Mouse (Mus musculus) limb, embryonic 10.5 days (tissue): ENCODE measurements around the gene Il17d. TPM values are rescaled to one million over a fixed set of nuclear protein-coding genes. Genes with fewer than 3 reads are reported as not detected.
A peak's percentile ranks its signal among the peaks of the same experiment; 100 is the strongest.

Source experiments
- DNase-seq: peaks from one replicate; pipeline ENCODE4 v3.0.0-alpha.2; 2017; ENCODE audit warnings: low spot score
- H3K27ac ChIP-seq: fragments of 300-500 bp; sonication (generic); 2 replicates; pipeline ENCODE4 v1.5.1; 2016; ENCODE audit warnings: mild to moderate bottlenecking
- H3K27me3 ChIP-seq: fragments of 300-500 bp; sonication (generic); 2 replicates; pipeline ENCODE4 v1.6.1; 2016; ENCODE audit warnings: low read depth, mild to moderate bottlenecking; ENCODE audit not compliant: poor library complexity, severe bottlenecking
- H3K36me3 ChIP-seq: fragments of 300-500 bp; sonication (generic); 2 replicates; pipeline ENCODE4 v1.6.1; 2016; ENCODE audit warnings: mild to moderate bottlenecking, moderate library complexity
- H3K4me1 ChIP-seq: fragments of 300-500 bp; sonication (generic); 2 replicates; pipeline ENCODE4 v1.6.1; 2016
- H3K4me3 ChIP-seq: fragments of 300-500 bp; sonication (generic); 2 replicates; pipeline ENCODE4 v1.5.1; 2016; ENCODE audit warnings: mild to moderate bottlenecking, moderate library complexity
- H3K9me3 ChIP-seq: fragments of 300-500 bp; sonication (generic); replicated peaks from 2 replicates; pipeline ENCODE4 v1.6.1; 2016; ENCODE audit warnings: mild to moderate bottlenecking
- WGBS: fragments of 180-500 bp; shearing (Covaris S2); methylation state at CpG from one replicate; pipeline ENCODE4 v1.1.7; 2016; 5-methylcytosine and 5-hydroxymethylcytosine counted together
- polyA plus RNA-seq: library from polyadenylated mRNA; unstranded; fragments of >200 nt; fragmentation: Nextera tagmentation; extraction: Ambion mirVana; gene quantifications from 2 replicates; pipeline ENCODE4 v1.2.1, GENCODE M21; 2016

The Il17d gene
- polyA plus RNA-seq, 1 experiment from 2014 or later: 0.95 TPM

GRCm38 (mm10) chr14:57542231-57542630 lies 17.7 kb downstream of the Il17d start:
- Histone ChIP-seq H3K4me1 (peaks cover 16% of the 10 kb centered on the region), H3K36me3 (0 out of 2 replicates have a peak, but pooled peaks cover under 1% of the 10 kb centered on the region), H3K27ac (no peak overlapping the region), H3K27me3 (peaks cover 16% of the 10 kb centered on the region), H3K4me3 (peak overlapping the region; percentile 20; the same call in 1 of the 2 replicates), H3K9me3 (no peaks in the 10 kb centered on the region)
- 63% methylated on average over 34 of the region's 34 CpGs for WGBS
- DNase-seq: no peak

- no peak for DNase-seq
- H3K4me1 ChIP-seq: peaks cover 14% of the 10 kb centered on the region
- H3K27me3 ChIP-seq: 0 out of 2 replicates have a peak, but pooled peaks cover 7% of the 10 kb centered on the region
- H3K27ac ChIP-seq: no peak overlapping the region
- no peak overlapping the region for H3K4me3 ChIP-seq
- WGBS: 92% methylated on average over 13 of the region's 13 CpGs
- no peaks in the 10 kb centered on the region for H3K9me3 ChIP-seq
- H3K36me3 ChIP-seq: peaks cover 10% of the 10 kb centered on the region
Measured at GRCm38 (mm10) chr14:57543420-57544039, 19.0 kb downstream of the Il17d start.

- H3K27ac ChIP-seq: no peak overlapping the region
- H3K4me1 ChIP-seq: peaks cover 14% of the 10 kb centered on the region
- H3K9me3 ChIP-seq: no peaks in the 10 kb centered on the region
- H3K36me3 ChIP-seq: peaks cover 27% of the 10 kb centered on the region
- 88% methylated on average over 17 of the region's 17 CpGs for WGBS
- no peak overlapping the region for H3K4me3 ChIP-seq
- H3K27me3 ChIP-seq: 0 out of 2 replicates have a peak, but pooled peaks cover 7% of the 10 kb centered on the region
- no peak for DNase-seq
Measured at GRCm38 (mm10) chr14:57545526-57545925, 20.9 kb downstream of the Il17d start.

- Histone ChIP-seq H3K4me1 (peaks cover 14% of the 10 kb centered on the region), H3K27me3 (0 out of 2 replicates have a peak, but pooled peaks cover 7% of the 10 kb centered on the region), H3K27ac (0 out of 2 replicates have a peak overlapping the region, but pooled peaks have one; percentile 50), H3K36me3 (peaks cover 27% of the 10 kb centered on the region), H3K9me3 (no peaks in the 10 kb centered on the region), H3K4me3 (no peak overlapping the region)
- no peak for DNase-seq
- 90% methylated on average over 8 of the region's 8 CpGs for WGBS
Measured at GRCm38 (mm10) chr14:57546131-57546530, 21.6 kb downstream of the Il17d start.

GRCm38 (mm10) chr14:57546557-57547021 lies 22.0 kb downstream of the Il17d start:
- WGBS: 23% methylated on average over 13 of the region's 13 CpGs

DNA sequence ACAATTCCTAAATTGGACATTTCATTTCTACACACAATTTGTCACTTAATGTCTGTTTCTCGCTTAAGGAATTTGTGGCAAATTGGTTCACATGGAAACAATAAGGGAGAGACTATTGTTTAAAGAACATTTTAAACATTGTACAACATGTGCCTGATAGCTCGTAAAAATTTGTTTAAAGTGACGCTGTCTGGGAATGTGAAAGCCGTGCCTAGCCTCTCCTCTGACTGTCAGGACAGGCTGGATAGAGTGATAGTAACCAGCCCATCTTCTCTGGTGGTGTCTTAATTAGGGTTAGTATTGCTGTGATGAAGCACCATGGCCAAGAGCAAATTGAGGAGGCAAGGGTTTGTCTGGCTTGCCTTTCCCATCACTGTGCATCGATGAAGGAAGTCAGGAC lies 22.5 kb downstream of the Il17d start:
- Histone ChIP-seq H3K27ac (peak overlapping the region; percentile 50; the same call in 1 of the 2 replicates), H3K27me3 (0 out of 2 replicates have a peak, but pooled peaks cover 5% of the 10 kb centered on the region), H3K4me3 (no peak overlapping the region), H3K36me3 (peaks cover 27% of the 10 kb centered on the region), H3K4me1 (peaks cover 14% of the 10 kb centered on the region), H3K9me3 (no peaks in the 10 kb centered on the region)
- DNase-seq: no peak
- WGBS: 75% methylated on average over 5 of the region's 5 CpGs

More at GRCm38 (mm10) chr14:57546557-57547021, 22.0 kb downstream of the Il17d start:
- peak; percentile 63 for DNase-seq
- H3K27ac ChIP-seq: peak overlapping the region; percentile 50; the same call in 1 of the 2 replicates
- no peak overlapping the region for H3K4me3 ChIP-seq
- peaks cover 27% of the 10 kb centered on the region for H3K36me3 ChIP-seq
- H3K27me3 ChIP-seq: 0 out of 2 replicates have a peak, but pooled peaks cover 7% of the 10 kb centered on the region
- H3K9me3 ChIP-seq: no peaks in the 10 kb centered on the region
- peaks cover 14% of the 10 kb centered on the region for H3K4me1 ChIP-seq

DNA sequence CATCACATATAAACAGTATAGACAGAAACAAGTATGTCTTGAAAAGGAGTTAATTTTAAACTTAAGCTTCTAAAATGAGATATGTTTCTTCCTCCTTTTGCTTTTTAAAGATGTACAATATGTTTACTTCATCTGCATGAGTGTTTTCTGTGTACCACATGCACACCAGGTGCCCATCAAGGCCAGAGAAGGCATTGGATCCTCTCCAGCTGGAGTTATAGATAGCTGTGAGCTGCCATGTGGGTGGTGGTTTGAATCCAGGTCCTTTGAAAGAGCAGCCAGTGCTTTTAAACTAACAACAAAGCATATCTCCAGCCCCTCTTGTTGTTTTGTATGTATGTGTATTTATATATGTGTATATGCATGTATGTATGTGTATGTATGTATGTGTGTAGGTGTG lies 28.4 kb downstream of the Il17d start:
- Histone ChIP-seq H3K9me3 (no peaks in the 10 kb centered on the region), H3K4me3 (no peak overlapping the region), H3K27me3 (no peaks in the 10 kb centered on the region), H3K4me1 (no peaks in the 10 kb centered on the region), H3K36me3 (peaks cover 38% of the 10 kb centered on the region), H3K27ac (no peak overlapping the region)
- DNase-seq: no peak

- no peak for DNase-seq
- WGBS: 79% methylated on average over 5 of the region's 5 CpGs
Measured at GRCm38 (mm10) chr14:57554434-57554833, 29.9 kb downstream of the Il17d start.

DNA sequence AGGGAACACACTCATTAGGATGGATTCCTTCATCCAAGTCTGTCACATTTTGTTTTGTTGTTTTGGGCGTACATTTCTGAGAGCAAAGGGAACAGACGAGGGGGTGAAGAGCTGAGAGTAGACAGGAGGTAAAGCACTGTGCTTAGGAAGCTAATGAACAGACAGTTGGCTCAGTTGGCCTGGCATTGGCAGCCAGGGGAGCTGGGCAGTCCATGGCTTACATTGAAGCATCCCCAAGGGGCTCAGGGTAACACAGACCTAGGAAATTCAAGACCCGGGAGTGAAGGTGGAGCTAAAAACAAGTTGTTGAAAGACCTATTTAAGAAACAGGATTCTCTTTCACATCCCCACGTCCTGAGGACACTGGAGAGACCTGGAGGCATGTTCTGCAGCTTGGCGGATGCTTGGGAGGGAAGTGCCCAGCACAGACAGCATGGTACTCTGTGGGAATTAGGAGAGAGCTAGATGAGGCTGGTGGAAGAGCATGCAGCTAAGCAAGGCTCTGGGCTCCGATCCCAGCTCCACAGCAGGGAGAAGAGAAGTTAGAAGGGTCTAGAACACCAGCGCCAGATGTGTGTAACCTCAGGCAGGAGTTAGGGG lies 31.0 kb downstream of the Il17d start:
- Histone ChIP-seq H3K4me3 (no peak overlapping the region), H3K27me3 (no peaks in the 10 kb centered on the region), H3K36me3 (peaks cover 21% of the 10 kb centered on the region), H3K9me3 (no peaks in the 10 kb centered on the region), H3K4me1 (0 out of 2 replicates have a peak, but pooled peaks cover 2% of the 10 kb centered on the region), H3K27ac (no peak overlapping the region)
- WGBS: 87% methylated on average over 7 of the region's 7 CpGs
- no peak for DNase-seq

More at GRCm38 (mm10) chr14:57554434-57554833, 29.9 kb downstream of the Il17d start:
- Histone ChIP-seq H3K36me3 (peaks cover 26% of the 10 kb centered on the region), H3K9me3 (no peaks in the 10 kb centered on the region), H3K27ac (no peak overlapping the region), H3K27me3 (no peaks in the 10 kb centered on the region), H3K4me1 (0 out of 2 replicates have a peak, but pooled peaks cover 2% of the 10 kb centered on the region), H3K4me3 (no peak overlapping the region)

DNA sequence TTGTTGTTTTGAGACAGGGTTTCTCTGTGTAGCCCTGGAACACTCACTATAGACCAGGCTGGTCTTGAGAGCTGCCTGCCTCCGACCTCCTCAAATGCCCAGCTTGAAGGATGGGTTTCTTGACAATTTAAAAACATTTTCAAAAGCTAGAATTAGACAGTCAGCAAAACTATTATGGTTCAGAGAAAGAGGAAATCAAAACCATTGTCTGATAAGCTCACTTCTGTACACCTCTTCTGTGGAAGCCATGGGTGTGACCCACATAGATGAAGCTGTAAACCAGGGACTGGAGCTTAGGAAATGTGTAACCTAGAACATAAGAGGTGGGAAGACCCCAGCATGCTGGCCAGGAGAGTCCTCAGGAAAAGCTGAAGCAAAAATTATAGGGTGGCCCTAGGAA lies 32.3 kb downstream of the Il17d start:
- Histone ChIP-seq H3K27ac (no peak overlapping the region), H3K36me3 (peaks cover 25% of the 10 kb centered on the region), H3K9me3 (no peaks in the 10 kb centered on the region), H3K27me3 (no peaks in the 10 kb centered on the region), H3K4me1 (0 out of 2 replicates have a peak, but pooled peaks cover 2% of the 10 kb centered on the region), H3K4me3 (no peak overlapping the region)
- no peak for DNase-seq
- WGBS: 94% methylated on average over 1 of the region's 1 CpGs

DNA sequence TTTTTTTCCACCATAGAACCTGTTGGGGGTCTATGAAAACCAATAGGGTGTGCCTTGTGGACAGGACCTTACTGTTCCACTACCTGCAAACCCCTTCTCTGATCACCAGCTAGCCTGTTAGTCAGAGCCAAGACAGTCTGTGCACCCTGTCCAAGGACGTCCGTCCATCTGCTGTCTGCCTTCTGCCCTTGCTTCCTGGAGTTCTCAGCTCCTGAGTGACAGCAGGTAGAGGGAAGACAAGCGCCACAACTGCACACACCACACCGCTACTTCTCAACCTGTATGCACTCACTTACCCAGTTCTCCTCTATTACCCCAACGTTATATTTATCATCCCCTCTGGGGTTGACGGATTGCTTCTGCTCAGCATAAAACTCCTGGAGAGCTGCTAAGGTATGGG lies 41.0 kb downstream of the Il17d start:
- Histone ChIP-seq H3K4me1 (peaks cover 2% of the 10 kb centered on the region; the same call in 1 of the 2 replicates), H3K36me3 (peaks cover 20% of the 10 kb centered on the region), H3K27ac (no peak overlapping the region), H3K4me3 (no peak overlapping the region), H3K9me3 (no peaks in the 10 kb centered on the region), H3K27me3 (no peaks in the 10 kb centered on the region)
- no peak for DNase-seq
- WGBS: 92% methylated on average over 6 of the region's 6 CpGs

DNA sequence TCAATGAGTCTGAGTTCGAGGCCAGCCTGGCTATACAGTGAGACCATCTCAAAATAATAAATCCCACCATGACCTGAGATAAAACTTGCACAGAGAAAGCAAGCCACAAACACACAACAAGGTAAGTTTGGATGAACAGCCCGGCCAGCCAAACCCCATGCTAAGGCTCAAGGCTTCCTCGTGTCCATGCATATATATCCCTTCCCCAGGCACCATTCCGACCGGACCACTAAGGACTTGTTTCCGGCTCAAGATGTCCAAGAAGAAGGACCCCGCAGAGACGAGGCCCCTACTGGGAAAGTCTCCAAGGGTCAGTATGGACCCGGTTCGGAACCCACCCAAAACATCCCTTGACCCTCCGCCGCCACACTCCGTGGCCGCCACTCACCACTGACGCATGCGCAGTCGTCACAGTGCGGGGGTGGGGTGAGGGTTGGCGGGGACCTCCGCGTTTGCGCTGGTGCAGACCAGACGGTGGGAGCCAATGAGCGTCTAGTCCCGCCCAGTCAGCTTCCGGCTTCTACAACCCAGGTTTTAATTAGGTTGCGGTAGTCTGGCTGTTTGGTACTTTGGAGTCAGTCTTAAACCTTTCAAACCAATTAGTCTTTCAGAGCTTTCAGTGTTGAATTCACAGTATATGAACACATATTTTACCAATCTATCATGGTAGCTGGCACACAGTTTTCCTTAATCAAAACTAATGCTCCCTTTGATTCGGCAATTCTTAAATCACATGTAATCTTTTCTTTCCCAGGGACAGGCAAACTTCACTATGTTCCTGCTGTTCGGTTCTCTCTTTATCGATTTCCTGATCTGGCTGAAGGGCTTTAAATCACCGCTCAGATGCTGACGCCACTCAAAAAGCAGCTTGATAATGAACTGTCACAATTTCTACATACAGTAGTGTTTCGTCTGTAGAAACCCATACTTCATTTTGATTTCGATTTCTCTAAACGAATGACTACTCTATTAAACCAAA lies 46.9 kb downstream of the Il17d start, which contains the start of gene Eef1akmt1:
Gene Eef1akmt1, minus strand, starts transcription at position 458 of the 979 bp plus-strand sequence.
- H3K27me3 ChIP-seq: no peaks in the 10 kb centered on the region
- H3K4me1 ChIP-seq: peaks cover 9% of the 10 kb centered on the region
- H3K36me3 ChIP-seq: peaks cover 16% of the 10 kb centered on the region
- 11% methylated on average over 35 of the region's 35 CpGs for WGBS
- peak within 1 kb of the TSS; percentile 87 for H3K27ac ChIP-seq
- no peaks in the 10 kb centered on the region for H3K9me3 ChIP-seq
- peak; percentile 97 for DNase-seq
- H3K4me3 ChIP-seq: peak within 1 kb of the TSS; percentile 59
